Mouse (Mus musculus): ENCODE results near the gene Gp1bb. TPM values are rescaled to one million over a fixed set of nuclear protein-coding genes. Genes with fewer than 3 reads are reported as not detected.

Gp1bb gene
- polyA plus RNA-seq (2021; fragmentation: Nextera tagmentation), result 0.78 and 0.85 TPM in 2 replicates
- long read RNA-seq, experiment 1, transcript Gp1bb-201 (1 exons, 2,085 nt), result major isoform, 10 of 11 reads
- long read RNA-seq, experiment 1, partial matches to known transcripts, result 0 of 11 reads
- long read RNA-seq, experiment 1, other reads (novel, unspliced or antisense), result 0 of 11 reads
- long read RNA-seq, experiment 2, transcript Gp1bb-201 (1 exons, 2,085 nt), result major isoform, 36 of 38 reads
- long read RNA-seq, experiment 2, partial matches to known transcripts, result 0 of 38 reads
- long read RNA-seq, experiment 2, other reads (novel, unspliced or antisense), result 0 of 38 reads

GRCm38 (mm10) chr16:18622019-18622418, at the start of gene Gp1bb:
Gene Gp1bb, minus strand, starts transcription at chr16:18622403.

GRCm38 (mm10) chr16:18629390-18630231, 7.4 kb upstream of the Gp1bb start, which contains the start of gene Sept5:
Gene Sept5, minus strand, starts transcription at chr16:18629954.

GRCm38 (mm10) chr16:18626376-18626878, 4.2 kb upstream of the Gp1bb start, which contains the start of gene Gm49601:
Gene Gm49601, minus strand, starts transcription at chr16:18626427.

GRCm38 (mm10) chr16:18589804-18590790, 32.1 kb downstream of the Gp1bb start, which contains the start of gene Tbx1:
Gene Tbx1, minus strand, starts transcription at chr16:18590671.

Other genes with a start within 250 kb of the Gp1bb start
- 43.7 and 49.9 TPM in 2 replicates for gene Txnrd2, start 196.0 kb downstream of the Gp1bb start, polyA plus RNA-seq (2021; fragmentation: Nextera tagmentation)
- 178 and 179 TPM in 2 replicates for gene Comt, start 195.6 kb downstream of the Gp1bb start, polyA plus RNA-seq (2021; fragmentation: Nextera tagmentation)
- gene Gnb1l, start 123.7 kb downstream of the Gp1bb start, polyA plus RNA-seq (2021; fragmentation: Nextera tagmentation), result 10.3 and 11.3 TPM in 2 replicates
- gene Rtl10, start 123.5 kb downstream of the Gp1bb start, polyA plus RNA-seq (2021; fragmentation: Nextera tagmentation), result 2.3 and 2.7 TPM in 2 replicates
- 0.22 and 1.9 TPM in 2 replicates for gene Tbx1, start 31.7 kb downstream of the Gp1bb start, polyA plus RNA-seq (2021; fragmentation: Nextera tagmentation)
- 45.5 and 54.2 TPM in 2 replicates for gene Gm49601, start 4.0 kb upstream of the Gp1bb start, polyA plus RNA-seq (2021; fragmentation: Nextera tagmentation)
- 105 and 304 TPM in 2 replicates for gene Sept5, start 7.6 kb upstream of the Gp1bb start, polyA plus RNA-seq (2021; fragmentation: Nextera tagmentation)
- 118 and 161 TPM in 2 replicates for gene Cldn5, start 154.4 kb upstream of the Gp1bb start, polyA plus RNA-seq (2021; fragmentation: Nextera tagmentation)
- 84.9 and 90.6 TPM in 2 replicates for gene Ufd1, start 189.4 kb upstream of the Gp1bb start, polyA plus RNA-seq (2021; fragmentation: Nextera tagmentation)
- gene Cdc45, start 189.6 kb upstream of the Gp1bb start, polyA plus RNA-seq (2021; fragmentation: Nextera tagmentation), result 2.2 and 2.7 TPM in 2 replicates
- 50.5 and 64.3 TPM in 2 replicates for gene 2510002D24Rik, start 214.2 kb upstream of the Gp1bb start, polyA plus RNA-seq (2021; fragmentation: Nextera tagmentation)
- gene Gm28539, start 214.2 kb upstream of the Gp1bb start, polyA plus RNA-seq (2021; fragmentation: Nextera tagmentation), result 0.31 TPM in 1 of 2 replicates, not detected in the other